Mouse (Mus musculus): ENCODE results near the gene Asb4. TPM values are rescaled to one million over a fixed set of nuclear protein-coding genes. Genes with fewer than 3 reads are reported as not detected.

Gene Asb4
- polyA plus RNA-seq, 1 experiment, result 0.69 TPM

- Histone ChIP-seq H3K4me1 (ENCODE audit: control insufficient read depth, insufficient read depth, low read length) (no peaks in the 10 kb centered on the region; the same call in 1 of the 2 replicates), H3K27me3 (replicated peaks; ENCODE audit: control insufficient read depth, insufficient read depth, low read length) (peaks cover 5% of the 10 kb centered on the region), H3K36me3 (ENCODE audit: control insufficient read depth, insufficient read depth, low read length) (no peaks in the 10 kb centered on the region), H3K4me3 (ENCODE audit: insufficient read depth, low read depth, low read length) (no peak overlapping the region), H3K27ac (ENCODE audit: insufficient read depth, low read depth, low read length) (no peak overlapping the region)
- TF ChIP-seq CTCF (conservative IDR thresholded peaks at IDR 0.05; ENCODE audit: insufficient read depth, insufficient read length, low read depth, low read length), result no peak
- no peak for TF ChIP-seq POLR2A (IDR thresholded peaks at IDR 0.05; ENCODE audit: low read depth, low read length)
- no peak for DNase-seq
- WGBS, result 38% methylated on average over 10 of the region's 10 CpGs
These were observed 7.8 kb downstream of the Asb4 start for GRCm38 (mm10) chr6:5390952-5391351.

GRCm38 (mm10) chr6:5394971-5395370 is 11.8 kb downstream of the Asb4 start:
- TF ChIP-seq POLR2A (IDR thresholded peaks at IDR 0.05; ENCODE audit: low read depth, low read length), result no peak
- TF ChIP-seq CTCF (conservative IDR thresholded peaks at IDR 0.05; ENCODE audit: insufficient read depth, insufficient read length, low read depth, low read length), result no peak
- H3K36me3 ChIP-seq (ENCODE audit: control insufficient read depth, insufficient read depth, low read length), result no peaks in the 10 kb centered on the region
- H3K27ac ChIP-seq (ENCODE audit: insufficient read depth, low read depth, low read length), result no peak overlapping the region
- WGBS, result 59% methylated on average over 4 of the region's 4 CpGs
- DNase-seq, result no peak
- H3K4me1 ChIP-seq (ENCODE audit: control insufficient read depth, insufficient read depth, low read length), result no peaks in the 10 kb centered on the region; the same call in 1 of the 2 replicates
- H3K4me3 ChIP-seq (ENCODE audit: insufficient read depth, low read depth, low read length), result no peak overlapping the region
- H3K27me3 ChIP-seq (replicated peaks; ENCODE audit: control insufficient read depth, insufficient read depth, low read length), result peaks cover 5% of the 10 kb centered on the region

GRCm38 (mm10) chr6:5396797-5397196 is 13.6 kb downstream of the Asb4 start:
- Histone ChIP-seq H3K27me3 (replicated peaks; ENCODE audit: control insufficient read depth, insufficient read depth, low read length) (peaks cover 2% of the 10 kb centered on the region; the same call in 1 of the 2 replicates), H3K36me3 (ENCODE audit: control insufficient read depth, insufficient read depth, low read length) (no peaks in the 10 kb centered on the region), H3K27ac (ENCODE audit: insufficient read depth, low read depth, low read length) (no peak overlapping the region), H3K4me3 (ENCODE audit: insufficient read depth, low read depth, low read length) (no peak overlapping the region), H3K4me1 (ENCODE audit: control insufficient read depth, insufficient read depth, low read length) (no peaks in the 10 kb centered on the region)
- whole genome bisulfite sequencing, result 46% methylated on average over 3 of the region's 3 CpGs
- DNase-seq, result no peak
- no peak for TF ChIP-seq POLR2A (IDR thresholded peaks at IDR 0.05; ENCODE audit: low read depth, low read length)
- TF ChIP-seq CTCF (conservative IDR thresholded peaks at IDR 0.05; ENCODE audit: insufficient read depth, insufficient read length, low read depth, low read length), result peak; percentile 36; the same call in 1 of the 2 replicates

GRCm38 (mm10) chr6:5401394-5401793 is 18.2 kb downstream of the Asb4 start:
- Histone ChIP-seq H3K4me3 (ENCODE audit: insufficient read depth, low read depth, low read length) (no peak overlapping the region), H3K4me1 (ENCODE audit: control insufficient read depth, insufficient read depth, low read length) (no peaks in the 10 kb centered on the region), H3K27me3 (replicated peaks; ENCODE audit: control insufficient read depth, insufficient read depth, low read length) (no peaks in the 10 kb centered on the region), H3K36me3 (ENCODE audit: control insufficient read depth, insufficient read depth, low read length) (no peaks in the 10 kb centered on the region), H3K27ac (ENCODE audit: insufficient read depth, low read depth, low read length) (no peak overlapping the region)
- 6% methylated on average over 3 of the region's 3 CpGs for WGBS
- peak; percentile 69 for DNase-seq
- no peak for TF ChIP-seq POLR2A (IDR thresholded peaks at IDR 0.05; ENCODE audit: low read depth, low read length)
- peak; percentile 91 for TF ChIP-seq CTCF (conservative IDR thresholded peaks at IDR 0.05; ENCODE audit: insufficient read depth, insufficient read length, low read depth, low read length)

DNA sequence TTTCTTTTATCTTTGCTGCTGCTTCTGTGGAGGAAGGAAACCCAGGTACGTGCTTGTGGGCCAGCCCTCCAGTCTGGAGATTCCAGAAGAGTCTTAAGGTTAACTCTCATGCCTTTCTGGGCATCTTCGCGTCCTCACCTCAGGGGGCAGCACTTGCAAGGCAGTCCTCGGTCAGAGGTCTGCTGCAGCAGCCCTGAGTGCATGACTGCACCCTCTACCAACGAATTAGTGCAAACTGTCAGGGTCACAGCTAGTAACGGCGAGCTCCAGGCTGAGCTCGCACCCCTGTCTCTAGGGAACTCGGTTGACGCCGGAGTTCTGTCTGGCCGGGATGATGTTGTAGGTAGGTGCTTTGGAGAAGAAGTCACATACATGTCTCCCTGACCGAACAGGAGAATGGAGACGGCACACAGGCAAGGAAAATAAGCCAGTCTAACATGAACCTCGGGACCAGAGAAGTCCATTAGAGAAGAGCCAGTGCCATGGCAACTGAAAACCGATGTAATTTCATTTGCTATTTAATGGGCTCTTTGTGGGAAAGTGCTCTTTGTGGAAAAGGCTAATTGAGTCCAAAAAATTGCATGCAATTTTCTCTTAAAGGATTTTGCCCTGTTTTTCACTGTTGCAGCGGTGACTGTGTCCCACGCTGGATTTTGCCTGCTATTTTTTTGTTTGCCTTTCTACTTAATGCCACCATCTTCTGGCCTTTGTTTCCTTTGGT is 20.1 kb downstream of the Asb4 start:
- Histone ChIP-seq H3K27me3 (replicated peaks; ENCODE audit: control insufficient read depth, insufficient read depth, low read length) (no peaks in the 10 kb centered on the region), H3K36me3 (ENCODE audit: control insufficient read depth, insufficient read depth, low read length) (no peaks in the 10 kb centered on the region), H3K27ac (ENCODE audit: insufficient read depth, low read depth, low read length) (no peak overlapping the region), H3K4me3 (ENCODE audit: insufficient read depth, low read depth, low read length) (0 out of 2 replicates have a peak overlapping the region, but pooled peaks have one; percentile 7), H3K4me1 (ENCODE audit: control insufficient read depth, insufficient read depth, low read length) (no peaks in the 10 kb centered on the region)
- DNase-seq, result no peak
- 37% methylated on average over 18 of the region's 18 CpGs for WGBS
- TF ChIP-seq POLR2A (IDR thresholded peaks at IDR 0.05; ENCODE audit: low read depth, low read length), result no peak
- peak; percentile 32; the same call in 1 of the 2 replicates for TF ChIP-seq CTCF (conservative IDR thresholded peaks at IDR 0.05; ENCODE audit: insufficient read depth, insufficient read length, low read depth, low read length)

DNA sequence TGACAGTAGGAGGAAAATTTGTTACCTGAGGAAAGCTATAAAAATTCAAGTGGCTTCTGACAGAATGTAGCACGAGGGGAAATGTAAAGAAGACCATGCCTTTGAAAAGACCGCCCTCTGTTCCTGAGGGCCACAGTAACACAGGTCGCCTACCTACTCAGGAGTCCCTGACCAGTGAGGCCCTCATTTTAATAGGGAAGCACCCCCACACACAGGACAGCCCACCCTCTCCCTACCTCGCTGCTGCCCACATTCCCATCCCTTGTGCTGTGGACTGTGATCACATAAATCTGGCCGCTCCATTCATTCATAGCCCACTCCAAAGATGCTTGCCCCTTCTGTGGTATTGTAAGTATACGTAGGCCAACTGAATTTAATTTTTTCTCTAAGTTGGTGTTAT is 20.8 kb downstream of the Asb4 start:
- no peak for DNase-seq
- H3K36me3 ChIP-seq (ENCODE audit: control insufficient read depth, insufficient read depth, low read length), result no peaks in the 10 kb centered on the region
- WGBS, result 84% methylated on average over 6 of the region's 6 CpGs
- TF ChIP-seq POLR2A (IDR thresholded peaks at IDR 0.05; ENCODE audit: low read depth, low read length) (no peak), CTCF (conservative IDR thresholded peaks at IDR 0.05; ENCODE audit: insufficient read depth, insufficient read length, low read depth, low read length) (no peak)
- H3K27ac ChIP-seq (ENCODE audit: insufficient read depth, low read depth, low read length), result no peak overlapping the region
- no peaks in the 10 kb centered on the region for H3K27me3 ChIP-seq (replicated peaks; ENCODE audit: control insufficient read depth, insufficient read depth, low read length)
- no peaks in the 10 kb centered on the region for H3K4me1 ChIP-seq (ENCODE audit: control insufficient read depth, insufficient read depth, low read length)
- H3K4me3 ChIP-seq (ENCODE audit: insufficient read depth, low read depth, low read length), result no peak overlapping the region

- TF ChIP-seq POLR2A (IDR thresholded peaks at IDR 0.05; ENCODE audit: low read depth, low read length), result no peak
- TF ChIP-seq CTCF (conservative IDR thresholded peaks at IDR 0.05; ENCODE audit: insufficient read depth, insufficient read length, low read depth, low read length), result no peak
- no peak for DNase-seq
- H3K4me3 ChIP-seq (ENCODE audit: insufficient read depth, low read depth, low read length), result no peak overlapping the region
- no peaks in the 10 kb centered on the region for H3K4me1 ChIP-seq (ENCODE audit: control insufficient read depth, insufficient read depth, low read length)
- 60% methylated on average over 8 of the region's 8 CpGs for WGBS
- no peaks in the 10 kb centered on the region for H3K27me3 ChIP-seq (replicated peaks; ENCODE audit: control insufficient read depth, insufficient read depth, low read length)
- H3K27ac ChIP-seq (ENCODE audit: insufficient read depth, low read depth, low read length), result no peak overlapping the region
- H3K36me3 ChIP-seq (ENCODE audit: control insufficient read depth, insufficient read depth, low read length), result no peaks in the 10 kb centered on the region
These were observed 25.4 kb downstream of the Asb4 start for GRCm38 (mm10) chr6:5408451-5409177.

Data from kidney, adult 2 months (tissue).